Mouse (Mus musculus) CD4-positive, CD25-positive, alpha-beta regulatory T cell, adult 2 months (primary cell): ENCODE measurements around the gene Cdc42bpb.

Experiments used
- DNase-seq: peaks from one replicate; pipeline ENCODE4 v3.0.0-alpha.2; 2012; ENCODE audit warnings: low read depth, low spot score

Gene Cdc42bpb

GRCm38 (mm10) chr12:111377376-111377973 lies at the start of gene Cdc42bpb:
Gene Cdc42bpb, minus strand, starts transcription at chr12:111377718.
- peak; percentile 53 for DNase-seq

GRCm38 (mm10) chr12:111425789-111426460 lies 48.4 kb upstream of the Cdc42bpb start:
- peak; percentile 79 for DNase-seq

- DNase-seq, result peak; percentile 48
Measured at GRCm38 (mm10) chr12:111425258-111425657, 47.7 kb upstream of the Cdc42bpb start.

GRCm38 (mm10) chr12:111424547-111424946 lies 47.0 kb upstream of the Cdc42bpb start:
- DNase-seq, result no peak

GRCm38 (mm10) chr12:111423570-111424129 lies 46.1 kb upstream of the Cdc42bpb start:
- DNase-seq, result no peak

- DNase-seq, result no peak
Measured at GRCm38 (mm10) chr12:111422852-111423251, 45.3 kb upstream of the Cdc42bpb start.

GRCm38 (mm10) chr12:111420946-111421709 lies 43.6 kb upstream of the Cdc42bpb start:
- DNase-seq, result no peak

GRCm38 (mm10) chr12:111419918-111420317 lies 42.4 kb upstream of the Cdc42bpb start:
- DNase-seq, result no peak

GRCm38 (mm10) chr12:111416921-111417779 lies 39.6 kb upstream of the Cdc42bpb start, which contains the start of gene Exoc3l4:
Gene Exoc3l4, plus strand, starts transcription at chr12:111417017.
- no peak for DNase-seq

- DNase-seq, result peak; percentile 79
Measured at GRCm38 (mm10) chr12:111413300-111413699, 35.8 kb upstream of the Cdc42bpb start.

GRCm38 (mm10) chr12:111412581-111413284 lies 35.2 kb upstream of the Cdc42bpb start:
- DNase-seq, result no peak

- DNase-seq, result no peak
Measured at GRCm38 (mm10) chr12:111411631-111412355, 34.3 kb upstream of the Cdc42bpb start.

- no peak for DNase-seq
Measured at GRCm38 (mm10) chr12:111409583-111409982, 32.1 kb upstream of the Cdc42bpb start.

GRCm38 (mm10) chr12:111406622-111407021 lies 29.1 kb upstream of the Cdc42bpb start, which contains the start of gene Lbhd2:
Gene Lbhd2, plus strand, starts transcription at chr12:111406809.
- DNase-seq, result no peak

GRCm38 (mm10) chr12:111404880-111405279 lies 27.4 kb upstream of the Cdc42bpb start:
- no peak for DNase-seq

- peak; percentile 77 for DNase-seq
Measured at GRCm38 (mm10) chr12:111401454-111402184, 24.1 kb upstream of the Cdc42bpb start.

GRCm38 (mm10) chr12:111396997-111397396 lies 19.5 kb upstream of the Cdc42bpb start:
- DNase-seq, result no peak

GRCm38 (mm10) chr12:111394008-111394407 lies 16.5 kb upstream of the Cdc42bpb start:
- DNase-seq, result no peak

- no peak for DNase-seq
Measured at GRCm38 (mm10) chr12:111387146-111387545, 9.6 kb upstream of the Cdc42bpb start.
